Mouse (Mus musculus): ENCODE data around the gene Syde2.

The Syde2 gene

DNA sequence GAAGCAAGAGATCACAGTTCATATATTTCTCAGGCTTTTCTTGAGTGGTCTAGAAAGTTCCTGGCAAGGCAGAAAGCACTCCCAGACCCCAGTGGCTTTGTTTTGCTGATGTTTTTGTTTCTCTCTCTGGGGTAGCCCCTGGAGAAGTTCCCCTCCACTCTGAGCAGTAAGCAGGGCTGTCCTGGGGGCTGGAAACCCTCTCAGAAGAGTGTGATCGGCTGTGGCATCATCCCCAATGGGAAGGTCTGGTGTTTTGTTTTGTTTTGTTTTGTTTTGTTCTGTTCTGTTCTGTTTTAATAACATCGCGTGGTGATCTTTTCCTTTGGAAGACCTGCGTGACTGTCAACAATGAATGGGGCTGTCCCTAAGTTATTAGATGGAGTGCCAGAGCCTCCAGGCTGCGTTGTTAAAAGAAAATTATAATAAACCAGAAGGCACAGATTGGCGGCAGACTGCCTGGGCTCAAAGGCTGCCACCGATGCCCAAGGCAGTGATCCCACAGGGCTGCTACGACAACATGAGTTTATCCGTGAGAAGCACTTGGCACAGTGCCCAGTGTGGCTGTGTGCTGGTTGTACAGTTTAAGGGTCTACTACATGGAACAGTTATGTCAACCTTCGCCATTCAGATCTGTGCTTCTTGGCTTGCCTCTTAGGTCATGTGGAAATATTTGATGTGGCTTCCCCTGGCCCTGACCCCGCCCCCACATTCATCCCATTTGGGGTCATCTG is 63.8 kb downstream of the Syde2 start:
- in situ Hi-C loops (cut with MseI, MboI): no loop called here

DNA sequence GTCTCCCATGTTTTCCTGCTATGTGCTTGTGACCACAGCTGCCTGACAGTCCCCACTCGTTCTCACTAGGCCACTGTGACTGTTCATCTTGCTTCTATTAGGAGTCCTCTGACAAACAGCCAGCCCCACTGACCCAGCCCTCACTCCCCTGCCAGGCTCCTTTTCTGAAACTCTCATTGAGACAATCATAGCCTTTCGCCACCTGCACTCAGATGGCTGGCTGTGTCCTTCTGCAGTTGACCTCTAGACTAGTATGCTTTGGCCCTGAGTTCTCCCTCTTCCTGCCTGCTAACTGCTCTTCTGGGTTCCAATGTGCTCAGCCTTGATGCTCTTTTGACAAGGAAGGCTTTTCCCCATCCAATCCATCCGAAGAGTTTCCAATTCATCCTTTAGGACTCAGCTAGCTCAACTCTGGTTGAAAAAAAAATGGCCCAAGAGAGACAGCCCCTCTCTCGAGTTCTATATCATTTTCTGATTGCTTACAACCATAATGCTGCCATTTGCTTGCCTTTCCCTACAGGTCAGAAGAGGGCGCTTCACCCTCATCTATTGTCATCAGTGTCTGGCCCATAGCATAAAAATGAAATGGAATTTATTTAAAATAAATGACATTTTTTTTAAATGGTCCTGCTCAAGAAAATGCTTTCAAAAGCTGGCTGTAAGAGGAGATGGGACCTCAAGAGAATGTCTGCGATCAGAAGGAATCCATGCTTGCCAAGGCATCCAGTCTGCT is 65.6 kb downstream of the Syde2 start:
- in situ Hi-C loops (cut with MseI, MboI): no loop called here

DNA sequence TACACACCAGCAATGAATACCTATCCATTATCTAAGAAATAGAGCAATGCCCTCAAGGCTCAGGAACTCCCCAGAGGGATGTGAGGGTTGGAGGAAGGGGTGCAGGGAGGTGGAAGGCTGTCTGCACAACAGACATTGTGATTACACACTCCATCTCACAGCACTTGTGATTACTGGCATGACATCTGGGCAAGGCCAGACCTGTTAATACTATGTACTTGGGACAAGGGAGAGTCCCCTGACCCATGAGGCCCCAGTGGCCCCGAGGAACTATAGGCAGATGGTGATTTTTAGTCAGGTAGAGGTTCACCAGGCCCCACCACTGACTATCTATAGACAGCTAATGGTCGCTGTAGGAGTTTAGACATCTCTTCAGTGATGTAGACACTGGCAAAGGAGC is 66.2 kb downstream of the Syde2 start:
- in situ Hi-C loops (cut with MseI, MboI): no loop called here

DNA sequence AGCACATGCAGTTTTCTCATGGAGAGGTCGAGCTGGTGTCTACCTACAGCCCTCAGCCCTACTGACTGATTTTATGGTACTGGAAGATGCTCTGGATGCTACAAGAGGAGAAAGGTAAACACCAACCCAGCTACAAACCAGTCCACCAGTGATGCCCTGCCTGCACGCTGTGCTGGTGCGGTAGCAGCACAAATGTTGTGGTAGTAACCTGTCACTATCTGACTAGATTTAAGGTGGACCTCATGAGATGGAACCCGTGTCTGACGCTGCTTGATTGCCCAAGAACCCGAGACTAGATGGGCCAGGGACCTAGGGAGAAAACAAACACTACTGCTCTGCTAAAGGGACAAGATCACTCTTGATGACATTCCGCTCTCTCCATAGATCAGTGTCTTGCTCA is 69.5 kb downstream of the Syde2 start:
- in situ Hi-C loops (cut with MseI, MboI): loop anchor here (5.0 kb wide), 1 partner anchor 120 kb away; no protein-coding TSS in a partner anchor

DNA sequence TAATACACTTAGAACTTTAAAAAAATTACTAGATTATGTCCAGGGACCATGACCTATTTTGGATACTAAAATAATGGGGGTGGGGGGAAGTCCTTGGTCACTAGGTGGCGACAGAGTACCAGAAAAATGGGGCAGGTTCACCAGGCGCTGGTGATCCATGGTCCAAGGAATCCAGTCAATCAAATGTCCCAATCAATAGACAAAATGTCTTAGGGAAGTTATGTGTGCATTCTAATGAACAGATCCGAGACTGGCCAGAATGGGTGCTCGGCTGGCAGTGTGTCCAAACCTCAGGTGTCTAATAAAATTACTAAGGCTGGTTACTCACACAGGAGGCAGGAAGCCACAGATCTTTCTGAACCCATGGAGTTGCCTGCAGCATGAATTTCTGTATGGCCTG is 70.6 kb downstream of the Syde2 start:
- in situ Hi-C loops (cut with MseI, MboI): loop anchor here (5.0 kb wide), 1 partner anchor 119 kb away; no protein-coding TSS in a partner anchor

DNA sequence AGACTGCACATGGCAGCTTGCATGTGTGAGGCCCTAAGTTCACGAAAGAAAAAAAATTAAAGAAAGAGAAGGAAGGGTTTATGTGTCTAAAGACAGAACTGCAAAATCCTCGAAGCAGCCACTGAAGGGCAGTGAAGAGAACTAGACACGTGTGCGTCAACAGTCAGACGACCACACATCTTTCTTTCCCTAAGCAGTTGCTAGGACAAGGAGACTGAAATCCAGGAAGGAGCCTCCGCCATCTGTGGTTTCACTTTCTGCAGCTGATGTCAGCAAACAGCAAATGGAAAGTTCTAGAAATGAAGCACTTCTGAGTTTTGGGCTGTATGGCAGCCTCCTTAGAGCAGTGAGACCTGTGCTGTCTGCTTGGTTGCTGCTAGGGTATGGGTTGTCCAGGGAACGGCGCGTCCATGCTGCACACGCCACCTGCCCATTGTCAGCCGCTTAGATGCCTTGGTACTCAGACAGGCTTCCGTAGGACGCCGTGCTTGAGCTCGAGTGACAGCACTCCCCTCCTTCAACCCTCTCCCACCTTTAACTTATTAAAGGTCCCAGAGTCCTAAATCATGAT is 71.8 kb downstream of the Syde2 start:
- in situ Hi-C loops (cut with MseI, MboI): loop anchor here (5.0 kb wide), 1 partner anchor 118 kb away; no protein-coding TSS in a partner anchor

DNA sequence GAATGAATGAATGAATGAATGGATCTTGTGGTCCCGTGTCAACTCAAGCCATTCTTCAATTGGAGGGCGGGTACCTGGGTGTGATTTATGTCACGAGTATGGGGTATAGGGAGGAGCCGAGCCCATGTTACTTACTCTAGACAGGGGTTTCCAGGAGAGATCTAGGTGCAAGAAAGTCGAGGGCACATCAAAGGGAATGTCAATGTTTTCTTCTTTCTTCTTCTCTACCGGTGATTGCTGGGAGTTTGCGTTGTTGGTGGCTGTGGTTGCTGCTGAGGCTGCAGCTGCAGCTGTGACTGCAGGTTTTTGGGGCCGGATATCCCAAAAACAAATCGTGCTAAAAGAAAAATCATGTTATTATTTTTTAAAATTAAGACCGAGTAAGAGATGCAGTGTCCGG is 75.5 kb downstream of the Syde2 start:
- in situ Hi-C loops (cut with MseI, MboI): no loop called here

DNA sequence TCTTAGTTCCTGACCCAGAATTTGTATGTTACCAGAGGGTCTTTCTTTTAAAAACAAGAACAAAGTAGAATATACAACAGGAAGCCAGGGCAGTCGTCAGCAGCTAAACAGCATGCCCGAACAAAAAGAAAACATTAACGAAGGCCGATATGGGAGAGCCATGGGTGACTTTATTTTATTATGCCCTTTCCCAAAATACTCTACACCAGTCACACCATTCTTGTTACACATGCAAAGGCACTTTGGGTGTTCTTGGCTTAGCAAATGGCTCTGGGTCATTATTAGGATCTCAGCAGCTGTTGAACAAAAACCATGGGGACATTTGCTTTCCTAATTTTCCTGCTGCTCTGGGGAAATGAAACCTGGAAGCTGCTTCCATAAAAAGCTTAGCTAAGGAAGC is 81.6 kb downstream of the Syde2 start:
- in situ Hi-C loops (cut with MseI, MboI): no loop called here
